Mouse (Mus musculus): Measurements from ENCODE around the gene Vmn2r24. TPM values are rescaled to one million over a fixed set of nuclear protein-coding genes. Genes with fewer than 3 reads are reported as not detected.
"Not testable (repeated sequence)": the region's sequence is repeated elsewhere in the genome, so short reads cannot be mapped to it uniquely, and the experiment has no call there.

The Vmn2r24 gene
- not detected for total RNA-seq (2021)
- long read RNA-seq, experiment 1 = 0 reads
- long read RNA-seq, experiment 2 = 0 reads

- DNase-seq (ENCODE audit: low spot score in 2 of 2) = no peak
These were observed at the start of gene Vmn2r24 for GRCm38 (mm10) chr6:123778579-123778978. TSS of gene Vmn2r24 (plus strand) at chr6:123778879.

GRCm38 (mm10) chr6:123770031-123770430 is 8.6 kb upstream of the Vmn2r24 start:
- no peak for DNase-seq (ENCODE audit: low spot score in 2 of 2)

GRCm38 (mm10) chr6:123784857-123785256 is 6.2 kb downstream of the Vmn2r24 start:
- no peak for DNase-seq (ENCODE audit: low spot score in 2 of 2)

GRCm38 (mm10) chr6:123793746-123794145 is 15.1 kb downstream of the Vmn2r24 start:
- DNase-seq (ENCODE audit: low spot score in 2 of 2) = no peak

GRCm38 (mm10) chr6:123810291-123810690 is 31.6 kb downstream of the Vmn2r24 start:
- not testable (repeated sequence) for DNase-seq (ENCODE audit: low spot score in 2 of 2)

- DNase-seq (ENCODE audit: low spot score in 2 of 2) = no peak
These were observed 41.3 kb downstream of the Vmn2r24 start for GRCm38 (mm10) chr6:123819951-123820350.

- DNase-seq (ENCODE audit: low spot score in 2 of 2) = not testable (repeated sequence)
These were observed 74.7 kb downstream of the Vmn2r24 start, which contains the start of gene Vmn2r25 for GRCm38 (mm10) chr6:123853363-123853762. TSS of gene Vmn2r25 (minus strand) at chr6:123853463.

Other genes starting within 250 kb of the Vmn2r24 start
- gene Vmn2r21, start 245.5 kb upstream of the Vmn2r24 start, total RNA-seq (2021) = not detected
- gene Vmn2r22, start 128.2 kb upstream of the Vmn2r24 start, total RNA-seq (2021) = not detected
- gene Vmn2r23, start 76.2 kb upstream of the Vmn2r24 start, total RNA-seq (2021) = not detected
- not detected for gene Vmn2r25, start 74.6 kb downstream of the Vmn2r24 start, total RNA-seq (2021)
- gene Vmn2r26, start 245.7 kb downstream of the Vmn2r24 start, total RNA-seq (2021) = under 1 TPM; 0.03 to 0.06 TPM

Data from adrenal gland, postnatal 4 days (tissue).